Mouse (Mus musculus) ES-Bruce4 (cell line): ENCODE data around the gene Cox17.

ENCODE experiments used
- CTCF ChIP-seq: IDR thresholded peaks from one replicate; pipeline ENCODE4 v1.8.1; 2011; ENCODE audit warnings: low read depth, low read length
- EP300 ChIP-seq: IDR thresholded peaks from 2 replicates; pipeline ENCODE4 v1.6.1; 2011; ENCODE audit warnings: low read depth, low read length; ENCODE audit not compliant: insufficient read depth
- POLR2A ChIP-seq: IDR thresholded peaks from one replicate; pipeline ENCODE4 v1.8.1; 2011; ENCODE audit warnings: low read length; ENCODE audit not compliant: insufficient read depth

- TF ChIP-seq POLR2A (no peak), CTCF (no peak), EP300 (no peak)
These were observed 29.5 kb downstream of the Cox17 start for GRCm38 (mm10) chr16:38376163-38376840.
